Mouse (Mus musculus) kidney, adult 9 months (tissue): ENCODE measurements at regions not wholly inside any gene's neighbourhood (a gene's known extent, or its start where the extent isn't known, plus 50 kb on each side); places are given as distances from the start of the nearest gene placed in this dataset.

ENCODE experiments used
- DNase-seq: peaks from one replicate; pipeline ENCODE4 v3.0.0; 2022

DNA sequence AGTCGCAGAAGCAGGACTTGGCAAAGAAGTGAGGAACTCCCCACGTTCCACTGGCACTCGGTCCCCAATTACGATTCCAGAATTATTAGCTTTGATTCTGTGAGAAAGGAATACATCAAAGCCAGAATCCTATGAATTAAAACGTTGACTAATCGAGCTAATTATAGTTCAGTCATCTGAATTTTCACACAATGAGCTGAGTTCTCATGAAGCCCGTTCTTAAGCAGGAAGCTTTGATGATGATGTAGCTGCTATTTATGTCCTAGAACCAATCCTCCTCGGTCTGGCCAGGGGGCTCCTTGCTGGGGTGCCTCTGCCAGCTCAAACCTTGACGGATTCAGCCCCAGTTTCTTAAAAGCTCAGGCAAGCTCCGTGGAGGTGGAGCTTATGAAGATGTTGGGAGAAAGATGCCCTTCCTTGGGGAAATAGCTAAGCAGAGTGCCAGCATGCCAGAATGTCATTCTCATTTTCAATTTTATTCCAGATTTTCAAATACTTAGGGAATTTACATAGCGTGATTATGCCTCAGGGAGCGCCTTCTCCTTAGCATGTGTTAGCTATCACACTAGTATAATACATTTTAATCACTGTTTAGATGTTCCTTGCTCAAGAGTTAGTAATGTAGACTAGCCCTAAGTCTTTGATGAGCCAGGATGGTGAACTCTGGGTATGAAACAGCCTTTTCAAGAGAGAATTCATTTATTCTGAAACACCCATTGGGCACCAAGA, 65.5 kb upstream of the Ppm1b start:
- no peak for DNase-seq

GRCm38 (mm10) chr17:84893273-84894033, 63.1 kb upstream of the Ppm1b start:
- no peak for DNase-seq

DNA sequence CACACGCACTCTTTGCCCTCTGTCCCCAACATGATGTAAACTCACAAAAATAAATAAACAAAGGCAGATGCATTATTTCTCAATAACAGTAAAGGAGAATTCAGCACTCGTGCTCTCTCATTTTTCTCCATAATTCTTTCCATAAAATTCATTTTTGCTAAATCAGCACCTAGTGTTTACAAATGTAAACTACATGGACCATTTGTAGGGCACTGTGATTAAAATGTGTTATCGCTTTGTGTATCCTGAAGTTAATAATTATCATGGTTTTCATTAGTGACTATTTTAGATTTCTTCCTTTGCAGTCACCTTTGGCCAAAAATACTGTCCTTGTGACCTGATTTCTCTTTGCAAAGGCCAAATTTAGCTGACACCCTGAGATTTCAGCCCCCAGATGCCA, 61.0 kb upstream of the Ppm1b start:
- no peak for DNase-seq

- DNase-seq: no peak
Measured at GRCm38 (mm10) chr17:84896572-84896971, 60.0 kb upstream of the Ppm1b start.

DNA sequence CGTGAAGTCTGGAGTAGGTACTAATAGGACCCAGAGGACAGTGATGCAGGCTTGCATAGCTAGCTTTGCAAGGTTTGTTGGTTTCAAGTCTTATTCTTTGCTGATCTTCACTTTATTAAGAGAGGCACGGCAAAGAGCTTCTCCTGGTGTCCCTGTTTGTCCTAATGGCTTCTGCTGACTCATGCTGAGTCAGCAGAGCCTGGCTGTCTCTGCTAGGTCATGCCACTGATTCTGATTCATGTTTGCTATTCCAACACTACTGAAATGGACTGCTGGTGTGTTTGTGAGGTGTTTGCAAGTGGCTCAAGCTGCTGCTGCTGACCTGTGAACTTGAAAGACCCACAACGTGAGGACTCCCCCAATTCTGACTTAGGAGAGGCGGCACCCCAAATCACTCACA, 58.1 kb upstream of the Ppm1b start:
- DNase-seq: no peak

GRCm38 (mm10) chr17:84903625-84904337, 52.8 kb upstream of the Ppm1b start:
- no peak for DNase-seq
